Mouse (Mus musculus): ENCODE data around the gene Lmx1a. TPM values are rescaled to one million over a fixed set of nuclear protein-coding genes. Genes with fewer than 3 reads are reported as not detected.

The Lmx1a gene
- polyA plus RNA-seq, 1 experiment from 2014 or later, result 15.0 TPM

DNA sequence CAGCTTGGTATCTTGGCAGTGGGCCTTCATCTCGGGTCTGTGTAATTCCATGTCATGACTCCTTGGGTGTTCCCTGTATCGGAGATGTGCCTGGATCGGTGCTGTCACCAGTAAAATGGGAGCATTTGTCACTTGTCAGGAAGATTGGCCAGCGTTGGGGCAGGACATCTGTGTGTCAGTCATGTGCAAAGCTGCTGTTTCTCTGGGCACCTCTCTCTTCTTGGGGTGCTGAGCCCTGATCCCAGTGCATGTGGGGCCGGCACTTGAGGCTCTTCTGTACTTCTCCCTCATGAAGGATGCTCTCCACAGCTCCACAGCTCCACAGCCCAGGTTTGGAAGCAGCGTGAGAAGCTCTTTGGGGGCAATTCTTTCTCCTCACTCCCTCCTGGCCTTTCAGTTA, 10.7 kb downstream of the Lmx1a start:
- H3K36me3 ChIP-seq, result no peaks in the 10 kb centered on the region
- 27% methylated on average over 6 of the region's 6 CpGs for WGBS
- no peak overlapping the region for H3K9ac ChIP-seq (replicated peaks)
- H3K27ac ChIP-seq, result no peak overlapping the region
- peaks cover 74% of the 10 kb centered on the region for H3K27me3 ChIP-seq
- no peak overlapping the region for H3K4me2 ChIP-seq (replicated peaks)
- no peak for ATAC-seq
- H3K4me3 ChIP-seq (replicated peaks), result no peak overlapping the region
- peaks cover 9% of the 10 kb centered on the region for H3K4me1 ChIP-seq (replicated peaks)
- no peaks in the 10 kb centered on the region for H3K9me3 ChIP-seq

DNA sequence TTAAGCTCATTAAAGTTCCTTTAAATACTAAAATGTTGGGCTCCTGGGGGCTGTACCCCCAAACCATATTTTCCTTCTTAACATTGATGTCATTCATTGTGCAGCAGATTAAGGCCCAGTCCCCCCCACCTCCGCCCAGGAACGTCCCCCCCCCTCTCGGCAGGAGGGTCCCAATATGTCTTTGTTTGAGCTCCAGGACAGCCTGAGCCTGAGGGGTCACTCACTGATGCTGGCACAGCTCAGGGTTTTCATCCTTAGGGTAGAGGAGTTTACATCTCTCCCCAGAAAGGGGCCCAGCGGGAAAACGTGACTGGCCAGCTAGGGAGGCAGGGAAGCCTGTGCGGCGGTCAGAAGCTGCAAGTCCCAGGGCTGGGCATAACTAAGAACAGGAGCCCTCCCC, 11.2 kb downstream of the Lmx1a start:
- ATAC-seq, result peak; percentile 24; the same call in 1 of the 2 replicates
- no peaks in the 10 kb centered on the region for H3K36me3 ChIP-seq
- H3K27me3 ChIP-seq, result peaks cover 69% of the 10 kb centered on the region
- peaks cover 9% of the 10 kb centered on the region for H3K4me1 ChIP-seq (replicated peaks)
- under 1% methylated on average over 7 of the region's 7 CpGs for WGBS
- H3K4me2 ChIP-seq (replicated peaks), result no peak overlapping the region
- no peak overlapping the region for H3K9ac ChIP-seq (replicated peaks)
- no peaks in the 10 kb centered on the region for H3K9me3 ChIP-seq
- no peak overlapping the region for H3K4me3 ChIP-seq (replicated peaks)
- no peak overlapping the region for H3K27ac ChIP-seq

DNA sequence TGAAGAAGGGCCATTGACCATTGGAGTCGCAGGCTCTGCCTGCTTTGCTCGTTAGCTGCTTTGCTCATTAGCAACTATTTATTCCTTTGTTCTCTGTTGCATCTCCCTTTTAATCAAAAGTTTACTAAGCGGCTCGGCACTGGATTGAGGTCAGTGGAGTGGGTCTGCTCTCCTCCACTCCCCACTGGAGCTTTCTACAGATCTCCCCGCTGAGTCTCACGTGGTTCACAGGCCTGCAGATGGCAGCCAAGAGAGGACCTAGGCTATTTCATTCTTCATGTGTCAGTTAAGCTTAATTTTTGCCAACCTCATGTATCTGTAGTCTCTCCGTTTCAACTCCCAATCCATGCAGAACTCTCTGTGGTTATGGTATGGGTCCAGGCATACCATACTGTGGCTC, 16.5 kb downstream of the Lmx1a start:
- ATAC-seq, result no peak
- WGBS, result 81% methylated on average over 7 of the region's 7 CpGs
- no peaks in the 10 kb centered on the region for H3K36me3 ChIP-seq

DNA sequence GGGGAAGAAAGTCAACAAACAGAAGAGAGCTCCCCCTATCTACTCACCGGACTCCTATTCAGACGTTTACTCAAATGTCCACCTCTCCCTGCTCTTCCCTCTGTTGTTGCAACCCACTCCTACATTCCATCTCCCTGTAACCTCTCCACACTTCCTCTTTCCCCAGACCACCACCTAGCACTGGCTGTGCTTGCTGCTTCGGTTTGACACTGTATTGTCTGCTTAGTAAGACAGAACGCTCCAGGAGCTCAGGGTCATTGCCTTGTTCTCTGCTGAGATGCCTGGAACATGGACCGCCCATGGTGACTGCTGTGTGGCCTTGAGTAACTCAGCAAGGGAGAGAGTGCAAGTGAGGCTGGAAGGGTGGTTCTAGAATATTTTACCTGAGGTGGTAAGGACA, 19.7 kb downstream of the Lmx1a start:
- no peak for ATAC-seq
- Histone ChIP-seq H3K9me3 (no peaks in the 10 kb centered on the region), H3K4me2 (replicated peaks) (no peak overlapping the region), H3K27ac (no peak overlapping the region), H3K27me3 (0 out of 2 replicates have a peak, but pooled peaks cover 11% of the 10 kb centered on the region), H3K4me3 (replicated peaks) (no peak overlapping the region), H3K36me3 (no peaks in the 10 kb centered on the region), H3K4me1 (replicated peaks) (no peaks in the 10 kb centered on the region), H3K9ac (replicated peaks) (no peak overlapping the region)
- WGBS, result 65% methylated on average over 5 of the region's 5 CpGs

More for the DNA sequence above, 16.5 kb downstream of the Lmx1a start:
- Histone ChIP-seq H3K9ac (replicated peaks) (no peak overlapping the region), H3K4me3 (replicated peaks) (no peak overlapping the region), H3K4me2 (replicated peaks) (no peak overlapping the region), H3K4me1 (replicated peaks) (no peaks in the 10 kb centered on the region), H3K9me3 (no peaks in the 10 kb centered on the region), H3K27ac (no peak overlapping the region), H3K27me3 (peaks cover 25% of the 10 kb centered on the region)

DNA sequence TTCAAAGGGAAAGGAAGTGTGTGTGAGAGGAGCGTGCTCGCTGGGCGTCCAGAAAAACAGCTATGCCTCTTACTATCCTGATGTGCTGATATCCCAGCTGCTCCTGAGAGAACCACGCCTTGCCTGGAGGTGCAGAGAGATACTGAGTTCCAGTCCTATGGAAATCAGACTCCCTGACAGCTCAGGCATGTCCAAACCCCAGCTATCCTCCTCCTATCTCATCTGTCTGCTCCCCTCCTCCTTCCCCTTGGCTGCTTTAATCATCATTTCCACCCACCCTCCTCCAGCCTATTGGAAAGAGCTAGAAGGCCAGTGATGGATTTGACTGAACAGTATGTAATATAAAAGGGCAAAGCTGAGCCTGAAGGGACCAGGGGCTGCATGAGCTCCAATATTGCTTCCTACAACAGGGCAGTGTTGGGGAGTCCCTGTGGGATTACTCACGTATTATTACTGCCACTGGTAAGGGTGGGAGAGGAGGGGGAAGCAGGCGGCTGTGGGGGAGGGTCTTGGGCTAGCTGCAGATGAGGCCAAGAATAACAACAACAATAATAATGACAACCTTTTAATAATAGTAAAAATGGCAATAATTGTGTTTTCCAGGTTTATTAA, 26.8 kb downstream of the Lmx1a start:
- Histone ChIP-seq H3K4me3 (replicated peaks) (no peak overlapping the region), H3K4me1 (replicated peaks) (peaks cover 22% of the 10 kb centered on the region), H3K9me3 (no peaks in the 10 kb centered on the region), H3K36me3 (no peaks in the 10 kb centered on the region), H3K27ac (peak overlapping the region; percentile 27), H3K27me3 (peaks cover 10% of the 10 kb centered on the region; the same call in 1 of the 2 replicates), H3K9ac (replicated peaks) (no peak overlapping the region), H3K4me2 (replicated peaks) (no peak overlapping the region)
- peak; percentile 90 for ATAC-seq
- WGBS, result 26% methylated on average over 6 of the region's 6 CpGs

DNA sequence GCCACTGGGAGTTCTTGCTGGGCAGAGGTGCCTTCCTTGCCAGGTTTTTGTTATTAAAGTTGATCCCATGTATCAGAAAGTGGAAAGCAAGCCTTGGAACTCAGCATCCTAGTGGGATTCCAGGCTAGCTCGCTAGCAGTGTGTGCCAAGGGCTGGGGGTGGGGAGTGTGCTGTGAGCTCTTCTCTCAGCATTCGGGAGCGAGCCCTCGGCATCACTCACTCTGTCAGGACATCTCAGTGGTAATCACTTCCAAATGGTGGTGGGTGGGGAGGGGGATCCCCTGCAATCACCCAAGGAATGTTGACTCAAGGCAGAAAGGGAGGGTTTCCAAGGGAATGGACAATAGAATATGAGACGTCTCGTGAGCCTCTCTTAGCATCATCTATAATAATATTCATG, 45.4 kb downstream of the Lmx1a start:
- H3K4me1 ChIP-seq (replicated peaks), result peaks cover 14% of the 10 kb centered on the region
- no peak overlapping the region for H3K4me3 ChIP-seq (replicated peaks)
- no peak for ATAC-seq
- no peaks in the 10 kb centered on the region for H3K36me3 ChIP-seq
- H3K9ac ChIP-seq (replicated peaks), result no peak overlapping the region
- H3K27me3 ChIP-seq, result peaks cover 32% of the 10 kb centered on the region
- H3K27ac ChIP-seq, result no peak overlapping the region
- no peak overlapping the region for H3K4me2 ChIP-seq (replicated peaks)
- H3K9me3 ChIP-seq, result no peaks in the 10 kb centered on the region
- 11% methylated on average over 6 of the region's 6 CpGs for WGBS

DNA sequence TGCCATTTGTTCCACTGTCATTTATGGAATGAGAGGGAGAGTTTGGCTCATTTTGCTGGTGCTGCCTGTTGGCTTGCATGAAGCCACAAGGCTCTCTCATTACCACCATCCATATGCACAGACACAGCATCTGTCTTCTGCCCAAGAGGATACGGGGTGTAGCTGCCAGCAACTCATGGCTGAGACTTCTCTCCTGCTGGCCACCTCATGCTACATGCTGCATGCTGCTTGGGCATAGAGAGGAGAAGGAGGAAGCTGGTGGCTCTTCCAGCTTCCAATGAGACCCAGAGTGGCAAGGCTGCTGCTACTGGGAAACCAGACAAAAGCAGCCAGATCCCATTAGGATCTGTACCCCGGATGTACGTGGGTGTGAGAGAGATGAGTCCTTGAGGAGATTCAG, 47.8 kb downstream of the Lmx1a start:
- H3K4me2 ChIP-seq (replicated peaks), result no peak overlapping the region
- H3K27me3 ChIP-seq, result peaks cover 24% of the 10 kb centered on the region
- H3K4me3 ChIP-seq (replicated peaks), result no peak overlapping the region
- H3K9ac ChIP-seq (replicated peaks), result no peak overlapping the region
- H3K9me3 ChIP-seq, result no peaks in the 10 kb centered on the region
- H3K4me1 ChIP-seq (replicated peaks), result peaks cover 11% of the 10 kb centered on the region
- no peak overlapping the region for H3K27ac ChIP-seq
- WGBS, result 83% methylated on average over 3 of the region's 3 CpGs
- ATAC-seq, result no peak
- no peaks in the 10 kb centered on the region for H3K36me3 ChIP-seq

DNA sequence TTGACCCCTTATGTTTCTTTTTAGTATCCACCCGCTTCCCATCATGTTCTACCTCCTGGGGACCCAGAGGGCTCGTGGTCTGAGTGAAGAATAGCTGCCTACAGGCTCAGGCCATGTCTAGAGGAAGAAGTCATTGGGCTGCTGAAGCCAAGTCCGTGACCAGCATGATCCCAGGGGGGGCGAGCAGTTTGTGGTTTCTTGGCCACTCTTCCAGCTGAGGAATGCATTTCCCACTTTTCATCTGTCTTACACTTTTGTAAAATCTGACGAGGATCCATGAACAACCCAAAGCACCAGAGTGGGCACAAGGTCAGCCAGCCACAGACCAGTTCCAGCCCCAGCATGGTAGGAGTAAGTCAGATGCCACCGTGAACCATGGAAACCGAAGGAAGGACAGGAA, 50.2 kb downstream of the Lmx1a start:
- no peak for ATAC-seq
- Histone ChIP-seq H3K36me3 (no peaks in the 10 kb centered on the region), H3K9me3 (no peaks in the 10 kb centered on the region), H3K9ac (replicated peaks) (no peak overlapping the region), H3K27ac (no peak overlapping the region), H3K27me3 (peaks cover 20% of the 10 kb centered on the region), H3K4me2 (replicated peaks) (no peak overlapping the region), H3K4me1 (replicated peaks) (0 out of 2 replicates have a peak, but pooled peaks cover 3% of the 10 kb centered on the region), H3K4me3 (replicated peaks) (no peak overlapping the region)
- WGBS, result 81% methylated on average over 7 of the region's 7 CpGs

DNA sequence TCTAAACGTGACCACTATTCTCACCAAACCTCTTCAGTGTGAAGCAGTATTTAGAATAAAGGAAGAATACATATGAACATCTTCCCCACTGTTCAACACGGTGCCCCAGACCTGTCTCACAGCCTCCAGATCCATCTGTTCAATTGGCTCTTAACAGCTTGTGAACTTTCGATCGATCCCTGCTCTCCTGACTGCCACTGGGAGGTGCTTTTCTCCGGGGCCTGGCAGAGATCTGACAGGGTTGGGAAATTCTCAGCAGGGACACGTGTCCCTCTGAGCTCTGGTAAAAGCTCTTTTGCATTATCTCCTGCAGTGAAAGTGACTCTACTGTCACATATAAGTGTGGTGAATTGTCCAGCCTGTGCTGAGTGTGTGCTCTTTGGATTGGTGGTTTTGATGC, 57.6 kb downstream of the Lmx1a start:
- 53% methylated on average over 6 of the region's 6 CpGs for WGBS
- H3K4me1 ChIP-seq (replicated peaks), result no peaks in the 10 kb centered on the region
- no peak overlapping the region for H3K4me2 ChIP-seq (replicated peaks)
- H3K9me3 ChIP-seq, result no peaks in the 10 kb centered on the region
- no peak for ATAC-seq
- H3K4me3 ChIP-seq (replicated peaks), result no peak overlapping the region
- peaks cover 31% of the 10 kb centered on the region for H3K27me3 ChIP-seq
- H3K27ac ChIP-seq, result no peak overlapping the region
- H3K9ac ChIP-seq (replicated peaks), result no peak overlapping the region
- H3K36me3 ChIP-seq, result no peaks in the 10 kb centered on the region

DNA sequence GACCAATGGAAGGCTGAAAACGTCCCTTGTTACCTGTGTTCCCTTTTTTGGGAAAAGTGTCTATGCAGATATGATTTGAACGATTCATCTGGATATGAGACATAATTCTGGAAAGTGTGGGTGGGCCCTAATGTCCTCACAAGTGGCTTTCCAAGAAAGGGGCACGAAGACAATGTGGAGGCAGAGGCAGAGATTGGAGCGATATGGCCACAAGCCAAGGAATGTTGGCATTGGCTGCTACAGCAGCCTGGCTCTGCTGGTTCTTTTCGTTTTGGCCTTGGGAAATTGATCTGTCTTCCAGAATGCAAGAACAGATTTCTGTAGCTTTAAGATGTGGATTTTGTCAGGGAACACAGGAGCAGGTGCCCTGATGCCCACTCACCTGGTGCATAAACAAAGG, 63.6 kb downstream of the Lmx1a start:
- no peaks in the 10 kb centered on the region for H3K9me3 ChIP-seq
- H3K4me1 ChIP-seq (replicated peaks), result peaks cover 9% of the 10 kb centered on the region
- H3K27ac ChIP-seq, result no peak overlapping the region
- WGBS, result 78% methylated on average over 5 of the region's 5 CpGs
- H3K4me2 ChIP-seq (replicated peaks), result no peak overlapping the region
- ATAC-seq, result no peak
- no peak overlapping the region for H3K9ac ChIP-seq (replicated peaks)
- H3K4me3 ChIP-seq (replicated peaks), result no peak overlapping the region
- H3K27me3 ChIP-seq, result peaks cover 84% of the 10 kb centered on the region
- H3K36me3 ChIP-seq, result no peaks in the 10 kb centered on the region

DNA sequence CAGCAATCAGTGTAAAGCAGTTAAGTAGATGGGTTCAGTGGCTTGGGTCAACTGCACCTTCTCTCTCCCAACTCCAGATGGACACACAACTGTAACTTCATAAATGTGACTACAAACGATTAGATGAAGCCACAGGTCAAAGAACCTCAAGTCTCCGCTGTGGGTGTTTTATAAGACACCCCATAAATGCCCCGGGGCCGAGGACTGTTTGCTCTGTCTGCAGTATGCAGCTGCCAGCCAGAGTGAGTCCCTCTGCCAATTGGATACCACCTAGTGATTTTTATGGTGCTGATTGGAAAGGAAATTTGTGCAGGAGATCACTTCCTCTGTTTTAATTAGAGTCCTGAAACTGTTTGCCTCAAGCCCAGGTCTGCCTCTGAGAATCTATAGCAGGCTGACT, 65.0 kb downstream of the Lmx1a start:
- H3K27ac ChIP-seq, result no peak overlapping the region
- no peaks in the 10 kb centered on the region for H3K9me3 ChIP-seq
- H3K4me1 ChIP-seq (replicated peaks), result peaks cover 16% of the 10 kb centered on the region
- H3K9ac ChIP-seq (replicated peaks), result no peak overlapping the region
- ATAC-seq, result no peak
- no peak overlapping the region for H3K4me3 ChIP-seq (replicated peaks)
- H3K4me2 ChIP-seq (replicated peaks), result no peak overlapping the region
- peaks cover 86% of the 10 kb centered on the region for H3K27me3 ChIP-seq
- WGBS, result 87% methylated on average over 4 of the region's 4 CpGs
- no peaks in the 10 kb centered on the region for H3K36me3 ChIP-seq

DNA sequence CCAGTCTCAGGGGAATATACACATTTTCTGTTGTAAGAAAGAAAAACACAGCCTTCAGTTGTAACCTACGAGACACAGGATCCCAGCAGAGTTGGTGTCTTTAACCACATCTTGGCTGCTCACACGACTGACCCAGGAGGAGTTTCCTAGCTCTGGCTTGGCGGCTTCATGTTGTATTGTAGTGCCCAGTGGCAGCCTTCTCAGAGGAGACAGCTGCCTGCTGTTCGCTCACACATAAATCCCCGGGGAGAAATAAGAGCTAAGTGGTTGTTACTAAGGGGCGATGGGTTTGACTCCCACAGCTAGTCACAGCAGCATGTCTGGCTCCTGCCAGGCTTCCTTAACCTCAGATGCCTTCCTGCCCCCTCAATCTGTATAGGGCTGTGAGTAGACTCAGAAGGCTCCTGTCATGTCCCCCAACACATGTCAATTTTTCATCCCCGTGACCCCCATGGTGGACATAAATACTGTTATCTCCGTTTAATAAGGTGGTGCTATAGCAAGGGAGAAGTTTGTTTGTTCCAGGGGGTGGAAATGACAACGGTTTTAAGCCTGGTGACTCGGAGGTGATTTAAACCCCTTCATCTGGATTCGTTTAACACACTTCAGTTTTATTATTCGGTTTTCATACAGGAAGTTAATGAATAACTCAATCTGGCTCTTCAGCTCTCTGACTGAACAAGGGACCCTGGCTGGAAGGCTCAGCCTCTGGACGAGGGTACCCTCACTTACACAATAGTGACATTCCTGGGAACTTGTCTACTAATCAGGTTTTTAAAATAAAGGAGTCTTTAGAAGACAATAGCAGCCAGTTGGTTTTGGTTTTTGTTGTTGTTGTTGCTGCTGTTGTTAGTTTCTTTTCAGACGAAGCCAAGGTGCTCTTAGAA, 65.8 kb downstream of the Lmx1a start:
- Histone ChIP-seq H3K9ac (replicated peaks) (no peak overlapping the region), H3K4me1 (replicated peaks) (peaks cover 19% of the 10 kb centered on the region), H3K4me2 (replicated peaks) (no peak overlapping the region), H3K27me3 (peaks cover 88% of the 10 kb centered on the region), H3K4me3 (replicated peaks) (no peak overlapping the region), H3K36me3 (no peaks in the 10 kb centered on the region), H3K9me3 (no peaks in the 10 kb centered on the region), H3K27ac (no peak overlapping the region)
- WGBS, result 25% methylated on average over 14 of the region's 14 CpGs
- peak; percentile 15; the same call in 1 of the 2 replicates for ATAC-seq
